Mouse (Mus musculus): ENCODE data around the gene E130114P18Rik.

The E130114P18Rik gene

DNA sequence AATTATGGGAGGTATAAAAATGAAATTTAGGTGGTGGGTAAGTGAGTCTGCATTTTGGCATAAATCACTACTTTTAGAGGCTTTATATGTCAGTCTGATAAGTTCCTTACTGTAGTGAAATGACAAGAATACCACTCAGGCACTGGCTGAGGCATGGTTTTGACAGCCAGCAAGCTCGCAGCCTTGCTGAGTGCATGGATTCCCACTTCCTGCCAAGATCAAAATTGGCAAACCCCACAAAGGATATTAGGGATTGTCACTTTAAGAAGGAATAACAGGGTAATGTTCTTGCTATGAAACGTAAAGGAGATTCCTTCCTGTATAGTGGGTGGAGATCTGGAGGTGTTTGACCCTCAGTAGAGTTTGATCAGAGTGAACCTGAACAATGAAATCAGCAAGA is 27.4 kb upstream of the E130114P18Rik start:
- no peak for DNase-seq (ENCODE audit: low read depth, low spot score)

DNA sequence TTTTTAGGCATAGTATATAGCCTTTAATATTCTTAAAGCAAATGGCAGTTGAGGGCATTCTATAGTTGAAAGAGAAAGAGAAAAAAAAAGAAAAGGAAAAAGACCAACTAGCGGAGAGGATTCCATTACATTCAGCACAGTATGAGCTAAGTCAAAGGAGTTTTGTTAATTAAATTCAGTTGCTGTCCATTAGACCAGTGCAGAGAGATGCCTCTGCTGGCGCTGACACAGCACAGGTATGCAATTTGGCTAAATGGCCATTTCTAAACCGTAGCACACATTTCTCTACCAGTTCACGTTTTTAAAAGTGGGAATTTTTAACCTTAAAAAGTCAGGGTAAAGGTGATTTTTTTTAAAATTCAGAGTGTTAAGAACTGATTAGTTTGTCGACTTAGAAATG is 26.8 kb upstream of the E130114P18Rik start:
- no peak for DNase-seq (ENCODE audit: low read depth, low spot score)

DNA sequence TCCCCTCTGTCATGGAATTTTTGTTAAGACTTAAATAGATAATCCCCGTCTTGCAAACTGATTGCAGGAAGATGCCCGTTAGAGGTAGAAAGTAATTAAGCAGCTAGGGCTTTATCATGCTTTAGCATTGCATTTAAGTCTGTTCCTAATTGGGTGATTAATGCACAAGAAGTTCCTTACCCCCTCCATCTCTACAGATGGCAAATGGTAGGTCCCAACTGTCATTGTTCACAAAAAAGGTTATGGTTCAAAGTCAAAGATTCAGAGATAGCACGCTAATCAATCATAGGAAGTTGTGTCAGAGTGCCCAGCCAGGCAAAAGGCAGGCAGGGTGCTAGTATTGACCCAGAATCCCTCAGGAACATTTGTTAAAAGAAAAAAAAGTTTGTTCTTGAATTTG is 25.9 kb upstream of the E130114P18Rik start:
- no peak for DNase-seq (ENCODE audit: low read depth, low spot score)

DNA sequence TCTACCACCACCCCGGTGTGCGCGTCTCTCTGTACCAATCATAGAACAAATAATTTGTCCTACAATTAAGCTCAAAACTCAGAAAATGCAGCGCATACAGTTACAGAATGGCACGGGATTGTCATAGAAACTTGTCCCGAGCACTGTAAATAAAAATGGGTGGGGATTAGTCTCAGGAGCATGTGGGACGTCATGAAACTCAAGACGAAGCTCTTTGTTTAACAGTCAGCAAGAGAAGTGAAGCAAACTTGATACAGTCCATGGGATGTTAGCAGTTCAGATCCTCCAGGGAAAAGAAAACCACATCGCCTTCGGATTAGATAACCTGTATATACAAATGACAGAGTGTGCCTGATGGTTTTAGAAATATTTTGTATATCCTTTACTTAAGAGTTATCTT is 18.6 kb upstream of the E130114P18Rik start:
- no peak for DNase-seq (ENCODE audit: low read depth, low spot score)

DNA sequence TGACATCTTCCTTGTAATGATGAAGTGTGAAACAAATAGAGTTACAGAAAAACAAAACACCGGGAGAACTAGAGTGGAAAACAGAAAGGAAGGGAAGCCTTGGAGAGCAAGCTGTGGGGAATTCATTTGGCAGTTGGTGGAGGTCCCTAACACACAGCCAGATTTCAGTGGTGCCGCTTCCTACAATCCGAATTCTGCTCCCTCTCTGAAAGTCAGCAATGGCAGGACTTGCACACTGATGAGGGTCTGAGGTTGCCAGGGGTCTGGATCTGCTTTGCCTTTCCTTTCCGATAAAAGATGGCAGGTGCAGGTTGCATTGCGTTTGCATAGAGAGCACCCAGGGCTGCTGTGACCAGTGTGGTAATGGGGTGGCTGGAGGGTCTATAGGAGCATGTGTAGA is 18.1 kb upstream of the E130114P18Rik start:
- no peak for DNase-seq (ENCODE audit: low read depth, low spot score)

DNA sequence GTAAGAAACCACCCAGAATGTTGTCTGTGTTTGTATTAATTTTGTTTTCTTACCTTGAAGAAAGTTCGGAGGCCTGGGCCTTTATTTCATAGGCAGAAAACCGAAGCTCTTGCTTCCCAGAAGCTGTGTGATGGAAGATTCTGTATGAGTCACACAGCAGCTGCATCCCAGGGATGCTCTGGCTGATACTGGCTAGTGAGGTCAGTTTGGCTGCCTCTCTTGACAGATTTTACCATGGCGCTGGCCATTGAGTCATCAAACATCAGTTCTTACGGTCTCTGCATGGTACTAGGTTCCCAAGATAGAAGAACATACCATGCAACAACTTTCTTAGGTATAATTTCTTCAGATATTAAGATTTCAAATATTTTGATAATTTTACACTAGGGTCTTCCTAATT is 17.0 kb upstream of the E130114P18Rik start:
- DNase-seq (ENCODE audit: low read depth, low spot score): no peak

DNA sequence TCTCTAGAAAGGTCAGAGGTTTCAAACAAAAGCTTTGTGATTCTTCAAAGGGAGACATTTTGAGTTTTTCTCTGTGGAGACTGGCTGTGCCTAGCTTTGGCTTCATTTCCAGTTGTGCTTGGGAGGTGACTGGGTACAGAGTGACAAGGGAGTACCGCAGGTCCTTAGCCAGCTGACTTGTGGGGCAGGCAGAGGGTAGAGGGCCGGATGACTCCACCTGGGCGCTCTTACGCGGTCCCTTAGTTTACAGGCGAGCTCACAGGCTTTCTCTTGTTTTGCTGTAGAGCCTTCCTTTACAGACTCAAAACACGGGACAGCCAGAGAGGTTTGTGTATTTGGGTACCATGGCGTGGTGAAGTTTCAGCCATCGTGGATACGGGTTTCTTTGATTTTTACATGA is 16.1 kb upstream of the E130114P18Rik start:
- no peak for DNase-seq (ENCODE audit: low read depth, low spot score)

DNA sequence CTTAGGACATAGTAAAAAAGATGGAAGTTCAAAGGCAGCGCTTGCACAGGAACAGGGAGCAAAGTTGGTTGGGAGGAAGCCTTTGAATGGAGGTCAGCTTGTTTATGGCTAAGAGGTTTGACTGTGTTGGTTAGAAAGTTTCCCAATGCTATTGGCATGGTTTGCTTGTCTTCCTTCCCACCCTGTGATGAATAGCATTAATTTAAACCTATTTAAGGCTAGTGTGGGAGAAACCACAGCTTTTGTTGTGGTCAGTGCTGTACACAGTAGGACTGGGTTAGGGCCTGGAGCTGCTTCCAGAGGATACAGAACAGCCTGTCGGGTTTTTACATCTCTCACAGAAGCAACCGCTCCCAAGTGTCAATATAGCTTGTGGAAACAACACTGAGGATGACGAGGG is 10.7 kb upstream of the E130114P18Rik start:
- DNase-seq (ENCODE audit: low read depth, low spot score): no peak

DNA sequence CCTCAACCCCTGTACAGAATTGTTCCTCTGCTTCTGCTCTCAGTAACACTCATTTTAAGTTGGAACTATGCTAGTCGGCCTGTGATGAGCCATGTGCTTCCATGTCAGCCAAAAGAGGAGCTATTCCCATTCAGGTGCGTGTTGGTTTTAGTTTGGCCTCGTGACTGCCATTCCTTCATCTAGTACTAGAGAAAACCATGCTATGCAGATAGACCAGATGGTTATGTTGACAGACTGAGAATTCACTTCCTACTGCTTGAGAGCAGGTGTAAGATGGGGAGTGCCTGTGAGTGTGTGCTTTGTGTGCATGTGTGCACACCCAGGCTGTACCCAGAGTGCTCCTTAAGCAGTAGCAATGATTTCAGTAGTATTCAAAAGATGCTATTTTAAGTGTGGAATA is 9.6 kb upstream of the E130114P18Rik start:
- DNase-seq (ENCODE audit: low read depth, low spot score): no peak

DNA sequence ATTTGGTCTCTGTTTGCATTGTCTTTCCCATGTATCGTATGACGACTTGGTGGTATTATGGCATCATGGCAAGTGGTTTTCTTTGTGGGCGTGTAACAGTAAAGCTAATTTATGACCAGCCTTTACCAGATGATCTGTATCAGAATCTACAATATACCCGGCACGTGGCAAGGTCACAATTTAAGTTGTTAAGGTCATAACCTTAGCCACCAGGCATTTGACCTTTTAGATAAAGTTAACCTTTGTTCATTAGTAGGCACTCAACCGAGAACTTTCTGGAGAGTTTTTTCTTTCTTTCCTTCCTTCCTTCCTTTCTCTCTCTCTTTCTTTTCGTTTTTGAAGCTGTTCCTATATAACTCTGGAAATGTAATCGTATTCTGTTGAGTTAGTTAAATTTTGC is 8.7 kb upstream of the E130114P18Rik start:
- DNase-seq (ENCODE audit: low read depth, low spot score): no peak

DNA sequence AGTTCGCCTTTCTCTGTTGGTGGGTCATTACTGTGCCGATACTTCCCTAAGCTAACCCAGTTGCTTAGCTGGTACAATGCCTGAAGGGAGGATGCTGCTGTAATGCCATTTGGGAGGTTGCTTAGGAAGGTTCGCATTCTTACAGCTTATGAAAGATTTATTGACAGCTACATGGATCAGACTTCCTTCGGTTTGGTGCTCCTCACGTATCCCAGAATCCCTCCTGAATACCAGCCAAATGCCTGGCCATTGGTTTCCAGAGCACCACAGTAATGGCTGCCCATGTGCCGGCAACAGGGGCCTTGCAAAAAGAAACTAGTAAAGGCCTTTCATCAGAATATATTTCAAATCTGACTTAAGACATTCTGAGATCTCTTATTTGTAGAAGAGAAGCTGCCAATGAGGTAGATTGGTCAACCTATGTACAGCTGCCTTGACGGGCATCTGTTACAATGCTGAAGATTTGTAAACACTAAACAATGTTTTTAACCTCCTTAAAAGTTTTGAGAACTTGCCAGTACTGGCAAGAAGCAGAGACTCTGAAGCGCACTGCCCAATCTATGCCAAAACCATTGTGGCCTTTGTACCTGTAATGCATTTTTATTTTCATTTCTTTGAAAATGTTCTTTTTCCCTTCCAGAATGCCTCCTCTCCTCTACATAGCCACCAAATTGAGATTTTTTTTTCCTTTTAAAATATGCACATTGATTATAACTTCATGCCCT is 7.8 kb upstream of the E130114P18Rik start:
- DNase-seq (ENCODE audit: low read depth, low spot score): no peak

DNA sequence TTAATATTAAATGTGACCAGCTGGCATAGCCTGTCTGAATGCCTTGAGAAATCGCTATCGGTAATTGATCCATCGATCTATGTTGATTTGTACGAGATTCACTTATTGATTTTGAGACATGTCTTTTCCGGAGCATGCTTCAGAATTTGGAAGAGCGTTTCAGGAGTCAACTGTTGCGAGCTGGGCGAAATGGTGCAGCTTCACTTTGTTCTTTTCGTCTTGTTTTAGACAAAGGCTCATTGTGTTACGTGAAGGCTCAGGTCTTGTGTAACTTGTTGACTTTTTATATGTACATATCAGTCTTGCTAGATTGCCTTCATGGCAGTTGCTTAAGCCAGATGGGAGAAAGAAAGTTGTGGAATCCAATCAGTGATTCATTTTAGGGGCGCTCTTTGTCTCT is 6.4 kb upstream of the E130114P18Rik start:
- DNase-seq (ENCODE audit: low read depth, low spot score): no peak

DNA sequence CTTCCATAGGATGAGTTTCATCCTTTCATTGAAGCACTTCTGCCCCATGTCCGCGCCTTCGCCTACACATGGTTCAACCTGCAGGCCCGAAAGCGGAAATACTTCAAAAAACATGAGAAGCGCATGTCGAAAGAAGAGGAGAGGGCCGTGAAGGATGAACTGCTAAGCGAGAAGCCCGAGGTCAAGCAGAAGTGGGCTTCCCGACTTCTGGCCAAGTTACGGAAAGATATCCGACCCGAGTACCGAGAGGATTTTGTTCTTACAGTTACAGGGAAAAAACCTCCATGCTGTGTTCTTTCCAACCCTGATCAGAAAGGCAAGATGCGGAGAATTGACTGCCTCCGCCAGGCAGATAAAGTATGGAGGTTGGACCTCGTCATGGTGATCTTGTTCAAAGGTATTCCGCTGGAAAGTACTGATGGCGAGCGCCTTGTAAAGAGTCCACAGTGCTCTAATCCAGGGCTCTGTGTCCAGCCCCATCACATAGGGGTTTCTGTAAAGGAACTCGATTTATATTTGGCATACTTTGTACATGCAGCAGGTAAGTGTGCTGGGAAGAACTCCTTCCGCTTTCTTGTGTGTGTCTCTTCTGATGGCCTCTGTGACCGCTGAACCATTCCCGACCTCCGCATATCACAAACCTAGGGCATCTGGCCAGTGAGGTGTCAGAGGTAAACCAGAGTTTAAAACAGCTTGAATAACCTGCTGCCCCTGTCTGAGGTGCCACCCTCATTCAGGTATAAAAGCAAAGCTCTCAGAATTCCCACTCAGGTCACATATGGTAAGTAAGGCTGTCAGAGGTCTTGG is 5.4 kb upstream of the E130114P18Rik start:
- no peak for DNase-seq (ENCODE audit: low read depth, low spot score)

DNA sequence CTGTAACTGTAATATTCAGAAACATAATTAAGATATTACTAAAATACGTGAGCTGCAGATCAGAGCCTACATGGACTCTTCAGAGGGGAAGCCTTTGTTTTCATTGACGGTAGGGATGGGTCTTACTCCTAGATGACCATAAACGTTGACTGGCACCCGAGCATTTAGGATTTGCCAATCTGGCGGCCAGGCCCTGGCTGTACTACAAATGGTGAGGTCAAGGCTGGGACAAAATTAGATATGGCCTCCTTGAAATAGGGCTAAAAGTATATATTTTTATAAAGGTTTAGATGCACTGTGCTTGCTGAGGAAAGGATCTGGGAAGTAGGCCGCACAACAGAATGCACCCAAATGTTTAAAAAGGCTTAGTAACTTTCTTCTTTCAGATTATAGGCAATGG is 4.6 kb upstream of the E130114P18Rik start:
- no peak for DNase-seq (ENCODE audit: low read depth, low spot score)

DNA sequence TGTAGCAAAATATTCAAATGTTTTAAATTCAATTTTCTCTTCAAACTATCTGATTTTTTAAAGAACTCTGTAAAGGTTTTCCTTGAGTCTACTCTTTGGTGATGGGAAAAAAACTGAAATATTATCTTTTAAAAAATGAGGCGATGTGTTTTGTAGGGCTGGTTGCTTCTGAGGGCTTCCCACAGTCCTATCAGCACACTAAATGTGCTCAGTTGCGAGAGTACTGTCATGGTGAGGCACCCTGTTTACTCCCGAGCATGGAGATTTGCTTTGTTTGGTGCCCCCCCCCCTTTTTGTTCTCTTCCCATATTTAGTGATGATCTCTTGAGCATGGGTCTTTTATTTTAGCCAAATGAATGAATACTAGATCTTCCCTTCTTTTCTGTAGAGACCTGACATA is 4.2 kb upstream of the E130114P18Rik start:
- DNase-seq (ENCODE audit: low read depth, low spot score): no peak

DNA sequence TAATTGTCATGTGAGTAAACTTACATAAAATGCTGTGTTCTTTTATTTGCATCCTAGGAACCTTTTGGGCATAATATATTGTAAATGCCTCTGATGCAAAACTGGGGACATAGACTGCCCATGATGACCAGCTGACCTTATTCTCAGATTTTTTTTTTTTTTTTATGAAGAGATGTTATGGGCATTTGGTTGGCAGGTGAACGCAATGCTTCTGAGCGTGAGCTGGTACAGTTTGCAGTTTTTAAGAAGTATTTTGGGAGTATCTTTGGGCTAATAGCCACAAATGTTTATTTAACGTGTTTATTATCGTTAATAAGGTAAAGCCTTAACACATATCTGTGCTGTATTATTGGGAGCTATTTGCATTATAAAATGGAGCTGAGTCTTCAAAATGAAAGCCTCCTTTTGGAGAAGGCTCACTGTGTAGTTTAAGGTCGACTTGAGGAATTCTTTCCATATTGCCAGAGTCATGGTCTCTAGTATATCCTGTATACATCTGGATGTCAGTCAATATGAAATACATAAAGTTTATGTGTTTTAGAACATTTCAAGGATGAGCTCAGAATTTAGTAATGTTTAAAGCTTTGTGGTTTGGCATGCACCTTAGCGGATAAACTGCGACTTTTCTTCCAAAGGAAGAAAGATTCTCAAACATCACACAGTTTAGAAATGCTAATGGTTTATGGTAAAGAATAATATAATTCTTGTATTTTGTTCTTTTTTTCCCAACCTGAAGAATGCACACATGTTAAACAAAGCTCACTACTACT is 3.0 kb upstream of the E130114P18Rik start:
- DNase-seq (ENCODE audit: low read depth, low spot score): no peak

DNA sequence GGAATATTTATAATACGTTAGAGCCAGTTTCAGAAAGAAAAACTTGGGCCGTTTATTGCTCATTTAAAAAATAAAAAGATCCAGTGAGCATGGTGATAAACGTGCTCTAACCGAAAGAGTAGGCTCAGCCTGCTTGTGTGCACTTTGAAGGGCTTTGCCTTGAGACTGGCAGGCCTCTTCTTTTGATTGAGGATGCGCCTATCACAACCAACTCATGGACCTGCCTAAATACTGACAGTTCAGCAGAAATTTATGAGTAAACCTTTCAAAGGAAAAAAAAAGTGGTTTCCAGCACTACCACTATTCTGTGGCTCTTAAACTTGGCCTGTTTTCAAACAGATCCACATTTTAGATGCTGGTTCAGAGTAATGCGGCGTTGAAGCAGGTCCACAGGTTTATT is 2.1 kb upstream of the E130114P18Rik start:
- no peak for DNase-seq (ENCODE audit: low read depth, low spot score)

DNA sequence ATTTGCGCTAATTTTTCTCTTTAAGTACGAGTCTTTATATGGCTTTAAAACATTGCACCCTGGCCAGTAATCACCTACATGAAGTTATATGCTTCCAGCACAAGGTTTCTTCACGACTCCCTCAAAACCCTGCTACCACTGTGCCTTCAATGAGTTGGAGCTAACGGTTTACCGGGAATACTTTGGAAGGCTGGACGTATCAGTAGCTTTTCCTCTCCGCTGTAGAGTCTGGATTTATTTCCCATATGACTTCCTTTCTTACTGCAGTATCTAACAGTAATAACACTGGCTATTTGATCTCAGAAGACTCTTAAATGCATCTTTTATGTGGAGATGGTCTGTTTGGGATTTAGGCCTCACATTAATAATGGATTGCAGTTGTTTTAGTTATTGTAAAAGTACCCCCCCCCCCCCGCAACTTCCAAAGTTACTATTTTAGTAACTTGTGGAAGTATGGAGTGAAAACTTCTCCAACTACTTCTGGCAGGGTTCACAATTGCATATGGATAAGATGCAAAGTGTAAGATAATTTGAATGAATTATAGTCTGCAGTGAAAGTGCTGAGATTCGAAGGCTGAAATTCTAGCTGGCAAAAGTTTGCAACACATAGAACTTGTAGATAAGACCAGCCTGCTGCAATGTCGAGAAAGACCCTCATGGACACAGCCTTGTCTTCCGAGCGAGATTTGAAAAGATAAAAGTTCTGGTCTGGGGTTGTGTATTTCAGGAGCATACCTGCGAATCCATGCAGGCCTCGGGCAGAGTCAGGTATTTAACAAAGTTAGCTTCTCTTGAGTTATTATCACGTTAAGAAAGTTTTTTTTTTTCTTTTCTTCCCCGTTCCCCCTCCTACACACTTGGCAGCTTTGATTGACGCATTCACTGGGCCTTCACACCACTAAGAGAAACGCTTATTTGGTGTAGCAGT is 1.4 kb upstream of the E130114P18Rik start:
- peak; percentile 26 for DNase-seq (ENCODE audit: low read depth, low spot score)

DNA sequence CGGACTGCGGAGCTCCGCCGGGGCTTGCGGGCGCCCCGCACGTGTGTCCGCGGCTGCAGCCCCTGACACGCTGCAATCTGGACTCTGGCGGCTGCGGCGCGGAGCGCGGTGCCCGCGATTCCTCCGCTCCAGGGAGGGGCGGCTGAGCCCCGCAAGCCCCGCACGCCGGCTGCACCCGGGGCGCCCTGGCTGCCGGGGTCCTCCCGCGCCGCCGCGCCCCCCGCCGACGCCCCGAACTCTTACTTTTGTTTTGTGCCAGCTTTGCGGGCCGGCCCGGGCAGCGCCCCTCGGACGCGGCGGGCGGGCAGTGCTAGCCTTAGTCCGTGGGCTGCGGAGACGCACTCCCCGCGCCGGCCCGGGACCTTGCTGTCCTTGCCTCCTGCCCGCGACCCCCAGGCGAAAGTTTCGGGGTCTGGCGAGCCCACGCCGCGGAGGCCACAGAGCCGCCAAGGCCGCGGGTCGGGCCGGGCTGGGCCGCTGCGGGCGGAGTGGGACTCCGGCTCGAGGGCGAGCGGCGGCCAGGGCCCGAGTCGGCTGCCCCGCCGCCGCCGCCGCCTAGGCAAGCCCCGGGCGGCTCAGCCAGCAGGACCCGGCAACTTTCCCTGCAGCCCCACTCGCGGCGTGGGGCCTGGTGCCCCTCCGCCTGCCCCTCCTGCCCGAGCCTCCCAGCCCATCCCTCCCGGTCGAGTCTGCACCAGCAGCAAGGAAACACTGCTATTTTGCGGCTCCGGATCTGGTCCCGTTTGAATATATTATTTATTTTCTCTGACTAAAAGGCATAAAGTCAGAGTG is 529 bp upstream of the E130114P18Rik start:
- DNase-seq (ENCODE audit: low read depth, low spot score): peak; percentile 29

DNA sequence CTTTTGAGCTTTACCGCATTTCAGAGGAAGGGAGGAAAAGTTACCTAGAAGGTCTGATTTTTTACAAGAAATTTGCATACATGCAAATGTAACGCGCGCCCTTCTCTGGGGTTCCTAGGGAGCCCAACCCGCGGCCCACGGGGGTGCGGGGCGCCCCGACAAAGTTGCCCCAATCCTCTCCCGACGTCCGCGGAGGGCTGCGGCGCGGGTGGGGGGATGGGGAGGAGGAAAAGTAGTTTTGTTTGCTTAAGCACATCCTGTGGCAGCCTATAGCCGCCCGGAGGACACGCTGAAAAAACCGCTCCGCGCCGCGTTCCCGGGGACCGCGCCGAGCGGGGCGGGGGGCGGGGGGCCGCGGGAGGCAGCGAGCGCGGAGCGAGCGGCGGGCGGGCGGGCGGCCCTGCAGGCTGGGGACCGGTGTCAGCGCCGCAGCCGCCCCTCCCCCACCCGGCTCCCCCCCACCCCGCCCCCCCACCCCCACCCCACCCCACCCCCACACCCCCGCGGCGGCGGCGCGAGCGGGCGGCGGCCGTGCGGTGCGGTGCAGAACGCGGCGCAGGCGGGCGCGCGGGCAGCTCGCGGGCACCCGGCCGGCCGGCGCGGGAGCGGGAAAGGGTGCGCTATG is 685 bp downstream of the E130114P18Rik start:
- DNase-seq (ENCODE audit: low read depth, low spot score): peak; percentile 30

Data from ZHBTc4 (cell line).